Mouse (Mus musculus) limb, embryonic 13.5 days (tissue): ENCODE data around the gene A630076J17Rik. TPM values are rescaled to one million over a fixed set of nuclear protein-coding genes. Genes with fewer than 3 reads are reported as not detected.

Experiments used
- ATAC-seq: fragments of 200-750 bp; cut with Nextera tagmentation; 2 replicates; pipeline ENCODE4 v1.8.0; 2017; ENCODE audit warnings: low read depth, moderate number of reproducible peaks, moderate TSS enrichment; ENCODE audit not compliant: low FRiP score
- H3K27ac ChIP-seq: fragments of 300-500 bp; sonication (generic); 2 replicates; pipeline ENCODE4 v1.5.1; 2015; ENCODE audit warnings: inconsistent platforms, mild to moderate bottlenecking, moderate library complexity
- H3K27me3 ChIP-seq: fragments of 300-500 bp; sonication (generic); 2 replicates; pipeline ENCODE4 v1.6.1; 2015; ENCODE audit warnings: mild to moderate bottlenecking, inconsistent platforms
- H3K36me3 ChIP-seq: fragments of 300-500 bp; sonication (generic); 2 replicates; pipeline ENCODE4 v1.6.1; 2015; ENCODE audit warnings: inconsistent platforms, mild to moderate bottlenecking, moderate library complexity
- H3K4me1 ChIP-seq: fragments of 300-500 bp; sonication (generic); 2 replicates; pipeline ENCODE4 v1.6.1; 2015; ENCODE audit warnings: inconsistent platforms
- H3K4me2 ChIP-seq: fragments of 300-500 bp; sonication (generic); replicated peaks from 2 replicates; pipeline ENCODE4 v1.6.1; 2015; ENCODE audit warnings: inconsistent platforms, mild to moderate bottlenecking, moderate library complexity
- H3K4me3 ChIP-seq: fragments of 300-500 bp; sonication (generic); 2 replicates; pipeline ENCODE4 v1.5.1; 2015; ENCODE audit warnings: moderate library complexity, mild to moderate bottlenecking, inconsistent platforms
- H3K9ac ChIP-seq: fragments of 300-500 bp; sonication (generic); 2 replicates; pipeline ENCODE4 v1.6.1; 2015; ENCODE audit warnings: mild to moderate bottlenecking, inconsistent platforms
- H3K9me3 ChIP-seq: fragments of 300-500 bp; sonication (generic); 2 replicates; pipeline ENCODE4 v1.6.1; 2016; ENCODE audit warnings: inconsistent platforms
- whole genome bisulfite sequencing: fragments of 180-500 bp; shearing (Covaris S2); methylation state at CpG from one replicate; pipeline ENCODE4 v1.1.7; 2015; 5-methylcytosine and 5-hydroxymethylcytosine counted together
- polyA plus RNA-seq: library from polyadenylated mRNA; unstranded; fragments of >200 nt; fragmentation: Nextera tagmentation; extraction: Ambion mirVana; gene quantifications from 2 replicates; pipeline ENCODE4 v1.2.1, GENCODE M21; 2015

Gene A630076J17Rik
- polyA plus RNA-seq, 1 experiment from 2014 or later, result not detected

DNA sequence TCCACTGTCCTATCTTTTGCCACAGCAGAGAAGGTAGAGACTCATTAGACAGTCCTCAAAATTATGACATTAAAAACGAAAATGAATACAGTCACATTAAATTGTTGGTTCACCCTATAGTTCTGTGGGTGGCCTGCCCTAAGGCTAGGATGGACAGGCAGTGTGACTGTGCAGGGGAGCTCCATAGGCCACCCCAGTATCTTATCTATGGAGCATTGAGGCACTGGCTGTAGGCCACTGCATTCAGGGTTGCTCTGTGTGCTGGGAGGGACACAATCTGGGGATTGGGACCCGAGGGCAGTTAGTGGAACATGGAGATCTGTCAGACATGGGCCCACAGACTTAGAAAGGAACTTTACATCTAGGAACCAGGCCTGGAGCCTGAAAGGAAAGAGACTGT, 3.5 kb downstream of the A630076J17Rik start:
- Histone ChIP-seq H3K36me3 (no peaks in the 10 kb centered on the region), H3K4me2 (no peak overlapping the region), H3K27ac (no peak overlapping the region), H3K4me1 (0 out of 2 replicates have a peak, but pooled peaks cover 5% of the 10 kb centered on the region), H3K9ac (no peak overlapping the region; the same call in 1 of the 2 replicates), H3K27me3 (no peaks in the 10 kb centered on the region; the same call in 1 of the 2 replicates), H3K9me3 (no peaks in the 10 kb centered on the region), H3K4me3 (no peak overlapping the region)
- 26% methylated on average over 2 of the region's 2 CpGs for whole genome bisulfite sequencing
- peak; percentile 15; the same call in 1 of the 2 replicates for ATAC-seq

DNA sequence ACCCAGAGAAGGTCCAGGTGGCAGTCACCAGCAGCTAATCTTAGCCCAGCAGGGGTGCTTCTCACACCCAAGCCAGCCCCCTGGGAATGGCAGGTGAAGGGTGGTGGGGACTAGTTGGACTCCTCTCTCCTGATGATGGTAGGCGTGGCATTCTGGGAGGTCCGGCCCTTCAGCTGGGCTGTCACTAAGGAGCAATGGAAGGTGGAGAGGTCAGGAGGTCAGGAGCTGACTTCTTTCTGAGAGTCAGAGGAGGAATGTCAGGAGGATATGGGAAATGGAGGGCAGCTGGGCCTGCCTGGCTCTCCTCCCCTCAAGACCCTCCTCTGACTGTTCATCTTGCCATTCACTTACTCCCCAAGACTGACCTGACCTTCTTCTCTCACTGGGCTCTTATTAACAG, 7.6 kb downstream of the A630076J17Rik start:
- no peaks in the 10 kb centered on the region for H3K9me3 ChIP-seq
- H3K4me1 ChIP-seq, result no peaks in the 10 kb centered on the region
- no peak overlapping the region for H3K27ac ChIP-seq
- H3K4me3 ChIP-seq, result no peak overlapping the region
- no peaks in the 10 kb centered on the region for H3K27me3 ChIP-seq
- ATAC-seq, result no peak
- no peaks in the 10 kb centered on the region for H3K36me3 ChIP-seq
- H3K4me2 ChIP-seq, result no peak overlapping the region
- no peak overlapping the region; the same call in 1 of the 2 replicates for H3K9ac ChIP-seq
- 39% methylated on average over 2 of the region's 2 CpGs for WGBS

DNA sequence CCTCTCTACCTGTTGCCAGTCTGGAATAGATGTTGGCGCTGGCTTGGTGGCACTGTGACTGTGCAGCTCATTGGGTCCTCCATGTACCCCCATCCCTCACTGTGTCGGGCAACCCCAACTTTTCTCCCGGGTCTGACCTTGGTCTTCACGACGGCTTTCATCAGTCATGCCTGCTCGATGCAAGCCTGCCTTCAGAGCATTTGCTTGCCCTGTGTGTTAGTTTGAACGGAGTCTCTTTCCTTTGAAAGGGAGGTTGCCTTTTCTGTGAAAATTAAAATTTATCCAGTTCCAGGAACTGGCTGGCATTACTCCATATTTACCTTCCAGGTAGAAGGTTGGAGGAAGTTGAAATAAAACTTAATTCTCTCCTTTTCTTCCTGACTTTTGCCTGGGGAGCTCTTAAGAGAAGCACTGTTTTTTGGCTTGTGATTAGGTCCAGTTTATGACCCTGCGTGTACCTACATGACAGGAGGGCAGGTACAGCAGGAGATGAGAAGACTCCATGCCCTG, 8.1 kb downstream of the A630076J17Rik start:
- H3K4me2 ChIP-seq, result no peak overlapping the region
- WGBS, result 82% methylated on average over 8 of the region's 8 CpGs
- H3K4me3 ChIP-seq, result no peak overlapping the region
- H3K27me3 ChIP-seq, result no peaks in the 10 kb centered on the region
- no peak overlapping the region for H3K27ac ChIP-seq
- H3K4me1 ChIP-seq, result no peaks in the 10 kb centered on the region
- ATAC-seq, result no peak
- H3K9ac ChIP-seq, result no peak overlapping the region; the same call in 1 of the 2 replicates
- H3K36me3 ChIP-seq, result no peaks in the 10 kb centered on the region
- no peaks in the 10 kb centered on the region for H3K9me3 ChIP-seq

- Histone ChIP-seq H3K4me3 (no peak within 1 kb of the TSS), H3K27ac (no peak within 1 kb of the TSS), H3K27me3 (0 out of 2 replicates have a peak, but pooled peaks cover 4% of the 10 kb centered on the region), H3K9me3 (no peaks in the 10 kb centered on the region), H3K9ac (no peak within 1 kb of the TSS), H3K4me1 (no peaks in the 10 kb centered on the region), H3K36me3 (no peaks in the 10 kb centered on the region), H3K4me2 (no peak within 1 kb of the TSS)
- WGBS, result 89% methylated on average over 9 of the region's 9 CpGs
- no peak for ATAC-seq
Observed at GRCm38 (mm10) chr3:107239607-107240006, 9.2 kb downstream of the A630076J17Rik start, which contains the start of gene Prok1. TSS of gene Prok1 (minus strand) at chr3:107239707.

- Histone ChIP-seq H3K4me1 (no peaks in the 10 kb centered on the region), H3K4me3 (no peak overlapping the region), H3K36me3 (no peaks in the 10 kb centered on the region), H3K27ac (no peak overlapping the region), H3K9ac (no peak overlapping the region), H3K9me3 (no peaks in the 10 kb centered on the region), H3K4me2 (no peak overlapping the region), H3K27me3 (0 out of 2 replicates have a peak, but pooled peaks cover 4% of the 10 kb centered on the region)
- WGBS, result 46% methylated on average over 14 of the region's 14 CpGs
- no peak for ATAC-seq
Observed at GRCm38 (mm10) chr3:107241389-107242094, 11.1 kb downstream of the A630076J17Rik start.

DNA sequence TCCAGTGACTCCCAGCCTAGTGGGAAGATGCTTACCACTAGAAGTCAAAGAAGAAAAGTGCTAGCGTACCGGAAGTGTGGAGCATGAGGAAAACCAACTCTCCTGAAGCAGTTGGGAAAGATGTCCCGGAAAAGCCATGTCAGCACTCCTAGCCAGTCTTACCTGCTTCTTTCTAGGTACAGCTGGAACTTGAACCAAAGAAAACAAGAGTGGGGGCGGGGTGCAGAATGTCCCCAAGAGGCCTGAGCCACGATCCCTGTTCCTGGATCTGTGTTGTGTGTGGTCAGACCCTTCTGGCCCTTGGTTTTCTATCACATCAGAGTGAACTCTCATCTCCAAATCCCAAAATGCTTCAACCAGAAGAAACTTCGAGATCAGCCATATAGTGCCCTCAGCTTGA, 16.5 kb downstream of the A630076J17Rik start:
- no peaks in the 10 kb centered on the region for H3K36me3 ChIP-seq
- no peaks in the 10 kb centered on the region for H3K4me1 ChIP-seq
- H3K9me3 ChIP-seq, result no peaks in the 10 kb centered on the region
- 0 out of 2 replicates have a peak, but pooled peaks cover 4% of the 10 kb centered on the region for H3K27me3 ChIP-seq
- H3K4me3 ChIP-seq, result no peak overlapping the region
- H3K9ac ChIP-seq, result no peak overlapping the region
- WGBS, result 87% methylated on average over 6 of the region's 6 CpGs
- no peak overlapping the region for H3K4me2 ChIP-seq
- no peak overlapping the region for H3K27ac ChIP-seq
- no peak for ATAC-seq

- no peaks in the 10 kb centered on the region for H3K9me3 ChIP-seq
- H3K4me2 ChIP-seq, result no peak overlapping the region
- WGBS, result 67% methylated on average over 3 of the region's 3 CpGs
- 0 out of 2 replicates have a peak, but pooled peaks cover 4% of the 10 kb centered on the region for H3K27me3 ChIP-seq
- no peak for ATAC-seq
- H3K9ac ChIP-seq, result no peak overlapping the region
- no peak overlapping the region for H3K4me3 ChIP-seq
- no peak overlapping the region for H3K27ac ChIP-seq
- H3K4me1 ChIP-seq, result no peaks in the 10 kb centered on the region
- H3K36me3 ChIP-seq, result no peaks in the 10 kb centered on the region
Observed at GRCm38 (mm10) chr3:107249042-107249441, 18.6 kb downstream of the A630076J17Rik start.

- no peak for ATAC-seq
- Histone ChIP-seq H3K36me3 (no peaks in the 10 kb centered on the region), H3K27me3 (no peaks in the 10 kb centered on the region), H3K27ac (no peak overlapping the region), H3K4me1 (no peaks in the 10 kb centered on the region), H3K4me2 (no peak overlapping the region), H3K9ac (no peak overlapping the region), H3K4me3 (no peak overlapping the region), H3K9me3 (no peaks in the 10 kb centered on the region)
- 11% methylated on average over 2 of the region's 2 CpGs for WGBS
Observed at GRCm38 (mm10) chr3:107250320-107250719, 19.9 kb downstream of the A630076J17Rik start.

- no peaks in the 10 kb centered on the region for H3K27me3 ChIP-seq
- H3K4me3 ChIP-seq, result no peak overlapping the region
- no peak overlapping the region for H3K4me2 ChIP-seq
- ATAC-seq, result no peak
- WGBS, result 80% methylated on average over 4 of the region's 4 CpGs
- H3K36me3 ChIP-seq, result no peaks in the 10 kb centered on the region
- H3K4me1 ChIP-seq, result no peaks in the 10 kb centered on the region
- no peak overlapping the region for H3K9ac ChIP-seq
- no peaks in the 10 kb centered on the region for H3K9me3 ChIP-seq
- no peak overlapping the region for H3K27ac ChIP-seq
Observed at GRCm38 (mm10) chr3:107252035-107252434, 21.6 kb downstream of the A630076J17Rik start.

- Histone ChIP-seq H3K27me3 (no peaks in the 10 kb centered on the region), H3K4me1 (no peaks in the 10 kb centered on the region)
- WGBS, result 75% methylated on average over 5 of the region's 5 CpGs
Observed at GRCm38 (mm10) chr3:107253925-107254324, 23.5 kb downstream of the A630076J17Rik start.

DNA sequence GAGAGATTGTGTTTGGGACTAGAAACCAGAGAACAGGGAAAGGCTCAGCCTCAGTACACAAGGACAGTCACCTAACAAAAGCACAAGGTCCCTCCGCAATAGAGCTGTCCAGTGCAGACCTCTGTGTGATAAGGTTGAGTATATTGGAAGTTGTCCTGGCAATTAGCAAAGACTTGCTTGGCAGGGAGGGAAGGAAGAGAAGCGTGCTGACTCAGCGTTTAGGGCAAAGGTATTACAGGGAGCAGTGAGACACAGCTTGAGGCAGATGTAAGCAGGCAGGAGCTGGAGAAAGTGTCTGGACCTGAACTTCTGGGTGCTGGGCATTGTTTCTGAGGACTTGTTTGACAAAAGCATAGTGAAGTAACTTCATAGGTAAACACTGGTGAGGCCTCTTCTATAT, 25.6 kb downstream of the A630076J17Rik start:
- H3K4me1 ChIP-seq, result peaks cover 4% of the 10 kb centered on the region
- 88% methylated on average over 3 of the region's 3 CpGs for WGBS
- no peak overlapping the region for H3K9ac ChIP-seq
- ATAC-seq, result no peak
- H3K4me3 ChIP-seq, result no peak overlapping the region
- no peaks in the 10 kb centered on the region for H3K27me3 ChIP-seq
- H3K9me3 ChIP-seq, result no peaks in the 10 kb centered on the region
- H3K27ac ChIP-seq, result no peak overlapping the region
- H3K36me3 ChIP-seq, result no peaks in the 10 kb centered on the region
- H3K4me2 ChIP-seq, result no peak overlapping the region

More at GRCm38 (mm10) chr3:107253925-107254324, 23.5 kb downstream of the A630076J17Rik start:
- no peak overlapping the region for H3K4me2 ChIP-seq
- no peaks in the 10 kb centered on the region for H3K9me3 ChIP-seq
- no peaks in the 10 kb centered on the region for H3K36me3 ChIP-seq
- no peak for ATAC-seq
- H3K9ac ChIP-seq, result no peak overlapping the region
- H3K4me3 ChIP-seq, result no peak overlapping the region
- H3K27ac ChIP-seq, result no peak overlapping the region

GRCm38 (mm10) chr3:107256724-107257123, 26.3 kb downstream of the A630076J17Rik start:
- Histone ChIP-seq H3K9ac (no peak overlapping the region), H3K9me3 (no peaks in the 10 kb centered on the region), H3K27ac (no peak overlapping the region), H3K4me2 (no peak overlapping the region), H3K36me3 (no peaks in the 10 kb centered on the region), H3K4me1 (peaks cover 12% of the 10 kb centered on the region), H3K4me3 (no peak overlapping the region), H3K27me3 (no peaks in the 10 kb centered on the region)
- 47% methylated on average over 7 of the region's 7 CpGs for WGBS
- ATAC-seq, result no peak
